Mouse (Mus musculus): ENCODE measurements at regions not wholly inside any gene's neighbourhood (a gene's known extent, or its start where the extent isn't known, plus 50 kb on each side); places are given as distances from the start of the nearest gene placed in this dataset.
A peak's percentile ranks its signal among the peaks of the same experiment; 100 is the strongest.

- DNase-seq = no peak
Observed at GRCm38 (mm10) chr4:9218380-9218779, 979.5 kb upstream of the Car8 start.

- no peak for DNase-seq
Observed at GRCm38 (mm10) chr4:9208606-9209005, 969.8 kb upstream of the Car8 start.

DNA sequence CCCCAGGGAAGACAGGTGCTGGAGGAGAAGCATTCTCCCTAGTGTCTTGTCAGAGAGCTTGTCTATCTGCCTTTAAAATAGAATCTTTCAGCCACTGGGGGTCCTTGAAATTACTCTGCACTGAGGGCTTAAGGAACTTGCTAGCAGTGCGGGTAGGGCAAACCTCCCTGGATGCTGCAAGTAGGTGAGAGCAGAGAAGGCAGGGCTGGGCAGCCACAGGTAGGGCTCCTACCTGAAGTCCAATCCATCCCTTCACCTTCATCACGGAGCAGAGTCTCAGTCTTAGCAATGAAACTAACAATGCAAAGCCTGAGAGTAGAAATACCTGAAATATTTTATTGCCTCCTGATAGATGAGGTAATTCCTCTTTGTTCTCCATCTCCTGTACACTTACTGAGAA is 961.2 kb upstream of the Car8 start:
- no peak for DNase-seq

GRCm38 (mm10) chr4:9196435-9196834 is 957.6 kb upstream of the Car8 start:
- no peak for DNase-seq

GRCm38 (mm10) chr4:9193121-9193520 is 954.3 kb upstream of the Car8 start:
- no peak for DNase-seq

DNA sequence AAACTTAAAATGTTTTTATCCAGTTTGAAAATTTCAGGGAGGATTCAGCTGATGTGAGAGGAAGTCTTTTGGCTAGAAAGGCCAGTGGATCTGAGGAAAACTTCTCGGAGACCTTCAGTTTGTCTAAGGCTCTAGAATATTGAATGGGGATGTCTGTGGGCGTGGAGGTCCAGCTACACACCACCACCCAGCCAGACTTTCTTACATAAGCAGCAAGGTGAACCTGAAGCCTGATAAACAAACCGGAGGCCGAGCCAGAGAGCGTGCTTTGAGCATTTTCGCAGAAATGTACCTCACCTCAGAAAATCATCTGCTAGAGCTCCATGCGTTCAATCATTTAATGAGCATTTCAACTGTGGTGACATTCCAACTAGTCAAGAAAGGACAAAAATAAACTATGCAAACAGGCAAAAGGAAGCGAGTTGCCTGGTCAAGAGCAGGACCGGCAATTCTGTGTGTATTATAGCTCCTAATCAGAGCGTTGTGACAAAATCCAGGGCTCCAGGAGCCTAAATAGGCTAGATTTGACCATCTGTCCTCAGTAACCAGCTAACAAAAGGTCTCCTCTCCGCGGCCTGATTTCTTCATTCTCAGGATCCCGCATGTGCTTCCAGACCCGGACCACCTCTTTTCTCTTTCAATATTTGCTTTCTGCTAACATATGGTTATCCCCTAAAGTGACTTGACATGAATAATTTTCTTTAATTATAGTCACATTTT is 946.5 kb upstream of the Car8 start:
- DNase-seq = no peak

DNA sequence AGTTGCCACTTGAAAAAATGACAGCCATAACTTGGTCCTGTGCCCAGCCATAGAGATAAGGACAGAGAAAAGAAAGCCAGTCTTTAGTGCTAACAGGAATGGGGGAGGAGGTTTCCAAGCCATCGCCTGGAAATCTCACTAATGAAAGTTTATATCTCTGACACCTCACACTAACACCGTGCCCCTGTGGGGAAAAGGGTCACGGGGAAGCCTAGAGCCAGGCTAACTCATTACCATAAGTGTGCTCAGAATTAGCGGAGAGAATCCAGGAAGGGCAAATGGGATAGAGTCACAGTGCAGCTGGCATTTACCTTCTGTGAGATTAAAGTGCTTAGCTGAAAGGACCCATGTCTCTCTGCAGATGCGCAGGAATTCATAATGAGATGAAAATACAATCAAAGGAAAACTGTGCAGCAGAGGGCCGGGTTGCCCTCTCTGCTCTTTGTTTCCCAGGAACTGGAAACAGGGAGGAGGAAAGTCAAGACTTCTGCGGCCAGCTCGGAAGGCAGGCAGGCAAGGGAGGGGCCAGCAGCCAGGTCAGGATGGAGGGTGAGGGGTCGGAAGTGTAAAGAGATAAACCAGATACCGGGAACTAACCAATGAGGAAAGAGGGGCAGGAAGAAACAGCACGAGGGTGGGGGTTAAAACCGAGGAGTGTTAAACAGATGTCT is 945.7 kb upstream of the Car8 start:
- peak; percentile 42 for DNase-seq

- DNase-seq = no peak
Observed at GRCm38 (mm10) chr4:9174365-9174764, 935.5 kb upstream of the Car8 start.

DNA sequence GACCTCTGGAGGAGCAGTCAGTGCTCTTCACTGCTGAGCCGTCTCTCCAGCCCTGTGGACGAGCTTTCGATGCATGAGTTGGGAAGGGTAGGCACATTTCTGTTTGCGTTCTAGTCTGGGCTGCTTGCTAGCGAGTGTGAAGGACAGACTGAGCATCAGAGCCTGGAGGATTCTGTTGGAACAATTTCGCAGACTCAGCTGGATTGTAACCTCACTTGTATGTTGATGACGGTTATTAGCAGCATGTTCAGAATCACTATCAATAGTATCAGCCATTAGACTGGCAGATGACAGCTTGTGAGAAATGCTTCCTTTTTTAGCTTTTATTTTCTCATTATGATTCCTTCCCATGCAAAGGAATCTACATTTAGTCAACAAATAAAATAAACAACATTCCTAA is 923.5 kb upstream of the Car8 start:
- no peak for DNase-seq

- DNase-seq = no peak
Observed at GRCm38 (mm10) chr4:9161814-9162133, 922.9 kb upstream of the Car8 start.

DNA sequence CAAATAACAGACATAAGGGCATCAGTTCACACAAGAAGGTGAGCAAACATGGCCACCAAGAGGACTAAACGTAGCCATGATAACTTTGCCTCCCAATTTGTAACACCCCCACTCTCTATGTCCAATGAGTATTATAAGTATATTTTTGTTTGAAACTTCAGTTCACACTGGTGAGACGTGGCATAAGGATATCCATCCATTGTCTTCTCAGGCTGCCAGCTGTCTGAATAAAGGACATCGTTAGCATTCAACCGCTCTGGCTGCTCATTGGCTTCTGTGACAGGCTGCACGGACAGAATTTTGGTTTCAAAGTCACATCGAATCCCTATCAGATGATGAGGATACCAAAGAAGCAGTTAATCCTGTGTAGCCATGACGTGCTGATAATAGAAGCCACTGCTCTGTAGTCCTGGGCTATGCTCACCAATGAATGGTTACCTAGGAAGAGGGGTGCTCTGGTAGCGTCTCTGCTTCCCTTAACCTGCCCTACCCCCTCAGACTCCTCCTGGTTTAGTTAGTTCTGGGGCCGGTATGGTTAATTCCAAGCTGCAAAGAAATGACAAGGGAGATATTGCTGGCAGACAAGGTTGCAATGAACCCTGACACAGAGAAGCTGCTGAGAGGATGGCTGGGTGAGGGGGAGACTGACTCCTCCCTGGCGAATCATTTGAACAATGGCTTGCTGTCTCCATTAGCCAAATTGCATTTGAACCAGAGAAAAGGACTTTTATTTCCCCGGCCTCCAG is 922.4 kb upstream of the Car8 start:
- DNase-seq = no peak

DNA sequence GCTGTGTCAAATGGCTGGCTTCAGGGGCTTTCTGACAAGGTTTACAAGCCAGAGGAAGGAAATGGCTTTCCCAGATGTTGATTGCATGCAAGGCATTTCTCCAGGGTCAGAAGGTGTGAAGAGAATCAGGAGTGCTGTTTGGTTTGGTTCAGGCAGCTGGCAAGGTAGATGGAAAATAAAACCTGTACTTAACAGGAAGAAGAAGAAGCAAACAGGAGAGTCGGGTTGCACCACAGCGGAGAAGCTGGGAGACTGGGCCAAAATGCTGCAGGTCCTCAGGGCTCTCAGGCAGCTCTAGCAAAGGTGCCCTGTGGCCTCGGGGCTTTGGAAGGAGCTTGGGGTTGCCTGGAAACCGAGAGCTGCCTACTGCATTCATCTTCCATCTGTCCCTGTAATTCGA is 908.9 kb upstream of the Car8 start:
- no peak for DNase-seq

GRCm38 (mm10) chr4:9144226-9145215 is 905.7 kb upstream of the Car8 start:
- DNase-seq = no peak

DNA sequence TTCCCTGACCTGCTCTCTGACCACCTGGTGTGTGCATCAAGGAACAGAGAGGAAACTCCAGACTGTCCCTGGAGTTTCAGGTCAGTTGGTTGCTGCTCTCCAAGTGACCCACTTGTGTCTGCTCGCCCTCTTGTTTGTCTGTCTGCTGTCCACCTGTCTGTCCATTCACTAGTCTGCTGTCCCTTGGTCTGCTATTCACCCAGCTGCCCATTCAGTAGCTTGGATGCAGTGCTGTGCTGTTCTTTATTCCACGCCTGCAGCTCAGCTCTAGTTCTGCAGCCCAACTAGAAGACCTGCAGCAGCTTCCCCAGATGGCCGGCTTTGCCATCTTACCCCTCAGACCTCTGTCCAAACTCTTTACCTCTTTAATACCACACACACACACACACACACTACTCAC is 904.2 kb upstream of the Car8 start:
- peak; percentile 0 for DNase-seq

GRCm38 (mm10) chr4:9141946-9142683 is 903.3 kb upstream of the Car8 start:
- DNase-seq = peak; percentile 2

GRCm38 (mm10) chr4:9140691-9141090 is 901.9 kb upstream of the Car8 start:
- no peak for DNase-seq

GRCm38 (mm10) chr4:9136657-9137056 is 897.8 kb upstream of the Car8 start:
- no peak for DNase-seq

DNA sequence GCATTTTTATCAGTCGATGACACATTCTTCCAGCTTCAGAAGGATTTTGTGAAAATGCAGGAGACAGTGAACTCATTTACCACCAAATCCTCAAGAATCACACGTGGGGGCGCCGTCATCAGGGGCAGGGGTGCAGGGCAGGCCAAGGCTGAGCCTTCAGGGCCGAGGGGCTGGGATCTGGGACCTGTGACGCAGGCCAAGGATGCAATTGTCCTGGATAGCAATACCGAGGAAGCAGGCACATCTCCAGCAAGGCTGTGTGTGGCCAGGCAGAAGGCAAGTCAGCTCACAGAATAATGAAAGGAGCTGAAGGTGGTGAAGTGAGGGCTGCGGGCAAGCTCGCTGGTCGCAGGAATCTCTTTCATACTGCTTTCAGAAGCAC is 897.3 kb upstream of the Car8 start:
- no peak for DNase-seq

- DNase-seq = peak; percentile 93
Observed at GRCm38 (mm10) chr4:9135481-9136187, 896.8 kb upstream of the Car8 start.

- no peak for DNase-seq
Observed at GRCm38 (mm10) chr4:9133695-9134094, 894.9 kb upstream of the Car8 start.

DNA sequence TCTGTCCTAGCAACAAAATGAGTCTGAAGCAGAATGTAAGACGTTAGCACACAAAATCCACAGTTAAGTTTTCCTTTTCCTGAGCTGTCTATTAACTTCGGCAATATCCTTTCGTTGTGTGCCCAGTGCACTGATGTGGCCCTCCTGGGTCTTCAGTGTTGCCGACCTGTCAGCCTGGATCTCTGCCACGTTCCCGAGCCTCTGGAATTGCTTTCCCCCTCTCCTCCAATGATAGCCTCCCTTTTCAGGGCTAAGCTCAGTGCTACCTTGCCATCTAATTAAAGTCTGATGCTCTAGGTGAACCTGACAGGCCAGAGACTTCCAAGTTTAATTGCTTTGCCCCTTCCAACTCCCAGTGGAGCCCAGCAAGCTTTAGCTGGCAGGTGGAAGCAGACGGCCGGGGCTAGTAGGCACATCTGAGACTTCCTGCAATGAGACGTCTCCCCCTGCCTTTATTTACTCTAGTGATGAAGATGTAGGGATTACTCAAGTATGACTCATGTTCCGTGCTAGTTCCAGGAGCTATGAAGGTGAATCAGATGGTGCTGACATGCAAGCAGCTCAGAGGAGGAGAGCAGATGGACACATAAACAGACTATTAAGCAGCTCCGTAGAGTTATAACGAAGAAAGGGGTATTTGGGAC is 894.3 kb upstream of the Car8 start:
- DNase-seq = no peak

Data from thymus, postnatal 14 days (tissue).